Mouse (Mus musculus) embryonic stem cell, embryonic (primary cell): ENCODE measurements around the gene Cdc42ep3.

ENCODE experiments used
- CTCF ChIA-PET, 4 experiments: fragments of 300-600 bp in 2 of 4; fragments of 350-600 bp in 2 of 4; sonication (Branson Sonifier 250); formaldehyde crosslinking; loops; one replicate each; lab custom pipeline; 2022; ENCODE audit warnings: inconsistent platforms in 2 of 4; lab: Charles Lee
- POLR2A ChIA-PET, 4 experiments: fragments of 300-600 bp in 2 of 4; fragments of 350-600 bp in 2 of 4; sonication (Branson Sonifier 250); formaldehyde crosslinking; loops; one replicate each; lab custom pipeline; 2022; ENCODE audit warnings: antibody characterized with exemption in 4 of 4, inconsistent platforms in 1 of 4; lab: Charles Lee

Gene Cdc42ep3

DNA sequence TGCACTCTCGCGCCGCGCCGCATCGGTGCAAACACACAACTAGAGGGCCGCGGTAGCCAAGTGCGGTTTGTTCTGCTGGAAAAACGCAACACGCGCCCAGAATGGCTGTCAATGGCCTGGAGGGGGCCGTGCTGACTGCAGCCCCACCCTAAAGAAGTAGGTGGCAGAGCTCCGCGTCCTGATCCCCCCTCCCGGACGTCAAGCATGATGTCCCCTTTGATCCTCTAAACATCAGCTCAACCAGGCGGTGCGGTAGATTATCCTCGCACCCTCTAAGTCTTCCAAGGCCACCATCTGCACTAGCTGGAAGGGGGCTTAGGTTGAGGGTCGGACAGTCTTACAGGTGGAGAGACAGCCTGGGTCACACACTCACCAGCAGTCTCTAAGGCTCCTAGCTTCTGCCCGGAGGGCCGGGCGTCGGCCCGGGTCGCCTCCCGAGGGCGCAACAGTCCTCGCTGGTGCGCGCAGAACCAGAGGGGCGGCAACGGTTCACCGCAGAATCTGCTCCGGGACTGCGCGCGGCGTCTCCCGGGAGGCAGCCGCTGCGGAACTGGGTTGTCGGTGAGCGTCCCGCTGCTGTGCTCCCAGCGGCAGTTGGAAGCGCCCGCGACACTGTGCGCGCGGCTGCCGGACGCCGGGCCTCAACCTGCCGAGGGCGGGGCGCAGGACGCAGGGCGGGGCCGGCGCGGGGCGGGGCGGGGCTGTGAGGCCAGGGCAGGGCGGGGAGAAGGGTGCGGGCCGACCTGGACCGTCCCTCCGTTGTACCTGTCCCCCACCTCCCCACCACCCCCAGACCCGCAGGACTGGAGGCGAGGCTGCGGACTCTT is at the start of gene Cdc42ep3:
Gene Cdc42ep3, minus strand, starts transcription at position 648 of the 827 bp plus-strand sequence.
- POLR2A ChIA-PET = interaction anchor here (0.6 to 8.6 kb wide), 16 partner anchors 9 to 439 kb away, joined by 3 to 90 read pairs (median 6); partner anchors contain the start of gene Cebpzos (in 1 of the 4)
- CTCF ChIA-PET = interaction anchor here in 2 of 4 experiments (0.5 kb wide), 2 partner anchors 63 to 87 kb away, joined by 3 to 7 read pairs; no protein-coding TSS in a partner anchor

DNA sequence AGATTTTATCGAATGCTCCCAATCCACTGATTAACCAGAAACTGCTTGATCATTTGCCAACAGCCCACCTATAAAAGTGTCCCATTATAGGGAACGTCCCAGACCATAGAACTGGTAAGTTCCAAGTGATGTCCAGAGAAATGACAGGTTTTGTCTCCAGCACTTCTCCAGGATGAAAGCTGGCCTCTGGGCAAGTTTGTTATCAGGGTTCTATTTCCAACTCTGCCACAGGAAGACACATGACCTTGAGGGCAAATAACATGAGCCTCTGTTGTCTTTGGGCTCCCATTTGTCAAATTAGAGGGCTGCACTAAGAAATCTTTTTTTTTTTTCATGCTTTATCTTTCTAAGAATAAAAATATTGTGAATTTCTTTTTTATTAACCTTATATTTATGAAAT is 45.5 kb upstream of the Cdc42ep3 start:
- CTCF ChIA-PET = no interaction called here
- POLR2A ChIA-PET = interaction anchor here in 2 of 4 experiments (0.9 to 1.1 kb wide), 2 partner anchors 10 to 11 kb away, joined by 3 to 5 read pairs; no protein-coding TSS in a partner anchor

DNA sequence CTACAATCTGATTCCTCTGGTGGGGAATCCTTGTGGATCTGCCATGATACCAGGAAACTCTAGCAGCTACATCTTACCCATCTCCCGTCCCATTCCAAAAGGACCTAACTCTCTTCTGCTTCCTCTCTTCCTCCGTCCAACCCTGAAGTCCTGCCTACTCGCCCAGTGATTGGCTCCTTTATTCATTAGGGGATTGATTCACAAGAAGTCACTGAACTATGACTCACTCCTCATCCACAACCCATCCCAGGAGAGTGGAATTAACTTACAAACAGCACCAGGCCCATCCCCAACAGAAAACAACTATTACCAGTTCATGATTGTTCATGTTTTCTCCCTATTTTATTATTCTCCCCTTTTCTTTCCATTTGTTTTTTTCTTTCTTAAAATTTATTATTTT is 43.5 kb upstream of the Cdc42ep3 start:
- ChIA-PET CTCF (interaction anchor here in 1 of 4 experiments (0.7 kb wide), 1 partner anchor 165 kb away, joined by 3 read pairs; no protein-coding TSS in a partner anchor), POLR2A (interaction anchor here in 1 of 4 experiments (2.4 kb wide), 1 partner anchor 13 kb away, joined by 10 read pairs; no protein-coding TSS in a partner anchor)

DNA sequence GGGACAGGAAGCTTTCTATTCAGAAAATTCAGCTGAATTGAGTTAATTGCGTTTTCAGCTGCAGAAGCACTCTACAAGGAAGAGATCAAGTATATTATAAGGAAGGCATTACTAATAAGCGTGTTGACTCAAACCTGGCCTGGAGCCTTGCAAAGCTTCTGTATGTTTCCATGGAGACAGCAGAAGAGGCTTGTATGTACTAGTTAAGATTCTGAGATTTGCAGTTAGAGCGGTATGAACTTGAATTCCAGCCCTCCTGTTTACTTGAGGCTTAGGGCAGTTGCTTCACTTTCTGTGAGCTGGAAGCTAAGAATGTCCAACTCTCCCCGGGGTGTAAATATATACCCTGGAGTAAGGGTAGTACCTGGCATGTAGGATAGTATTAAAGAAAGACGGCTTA is 39.9 kb upstream of the Cdc42ep3 start:
- POLR2A ChIA-PET = no interaction called here
- CTCF ChIA-PET = no interaction called here

DNA sequence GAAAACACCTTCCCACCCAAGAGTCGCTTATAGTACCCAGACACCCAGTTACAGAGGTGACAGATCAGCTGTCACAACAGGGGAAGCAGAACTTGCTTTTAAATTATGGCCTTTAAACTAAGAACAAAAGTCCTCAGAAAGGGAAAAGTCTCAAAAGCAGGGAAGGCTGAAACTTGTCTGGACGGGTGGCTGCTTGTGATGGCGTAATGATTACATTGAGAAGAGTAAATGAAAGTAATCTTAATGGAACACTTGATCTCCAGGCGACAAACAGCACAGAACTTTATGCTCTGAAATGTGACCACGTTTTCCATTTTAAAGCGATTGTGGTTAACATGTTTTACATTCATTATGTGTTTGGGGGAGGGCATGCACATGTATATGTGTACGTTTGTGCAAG is 39.0 kb upstream of the Cdc42ep3 start:
- CTCF ChIA-PET = no interaction called here
- POLR2A ChIA-PET = no interaction called here

DNA sequence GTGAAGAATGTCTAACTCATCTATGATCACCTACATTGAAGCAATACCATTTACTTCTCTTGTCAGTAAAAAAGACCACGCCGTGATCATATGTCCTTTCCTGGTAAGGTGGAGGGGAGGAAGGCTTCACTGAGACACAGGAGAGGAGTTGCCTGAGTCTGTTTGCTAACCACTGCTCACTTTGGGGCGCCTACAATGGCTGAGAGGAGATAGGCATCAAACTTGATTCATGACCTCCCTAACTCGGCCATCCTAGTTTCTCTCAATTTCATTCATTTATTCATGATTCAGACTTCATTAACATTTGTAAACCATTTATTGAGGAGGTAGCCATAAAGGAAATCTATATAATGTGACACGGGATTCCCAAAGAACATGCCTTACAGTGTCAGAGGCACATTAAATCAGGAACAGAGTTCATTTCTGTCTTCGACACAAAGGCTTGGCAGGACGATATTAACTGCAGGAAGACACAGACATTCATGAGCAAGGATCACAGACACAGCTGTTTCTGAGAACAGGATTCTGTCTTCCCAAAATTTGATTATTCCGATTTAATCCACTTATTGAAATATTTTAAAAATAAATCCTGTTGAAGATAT is 32.7 kb upstream of the Cdc42ep3 start:
- ChIA-PET CTCF (no interaction called here), POLR2A (no interaction called here)

DNA sequence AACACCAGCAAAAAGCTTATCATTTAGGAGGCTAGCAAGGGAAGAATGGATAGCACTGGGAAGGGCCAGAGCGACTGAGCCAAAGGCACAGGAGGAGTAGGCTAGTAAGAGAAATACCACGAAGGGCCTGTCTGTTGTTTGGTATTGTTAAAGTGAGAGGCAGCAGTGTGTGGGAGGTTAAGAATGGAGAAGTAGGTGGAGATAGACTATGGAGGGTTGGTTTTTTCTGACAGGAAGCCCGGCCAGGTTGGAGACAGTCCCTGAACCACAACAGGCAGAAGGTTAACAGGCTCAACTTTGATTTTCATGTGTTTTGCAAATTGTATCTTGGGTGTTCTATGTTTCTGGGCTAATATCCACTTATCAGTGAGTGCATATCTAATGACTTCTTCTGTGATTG is 26.6 kb upstream of the Cdc42ep3 start:
- CTCF ChIA-PET = no interaction called here
- POLR2A ChIA-PET = interaction anchor here in 1 of 4 experiments (0.8 kb wide), 1 partner anchor 24 kb away, joined by 3 read pairs; no protein-coding TSS in a partner anchor

DNA sequence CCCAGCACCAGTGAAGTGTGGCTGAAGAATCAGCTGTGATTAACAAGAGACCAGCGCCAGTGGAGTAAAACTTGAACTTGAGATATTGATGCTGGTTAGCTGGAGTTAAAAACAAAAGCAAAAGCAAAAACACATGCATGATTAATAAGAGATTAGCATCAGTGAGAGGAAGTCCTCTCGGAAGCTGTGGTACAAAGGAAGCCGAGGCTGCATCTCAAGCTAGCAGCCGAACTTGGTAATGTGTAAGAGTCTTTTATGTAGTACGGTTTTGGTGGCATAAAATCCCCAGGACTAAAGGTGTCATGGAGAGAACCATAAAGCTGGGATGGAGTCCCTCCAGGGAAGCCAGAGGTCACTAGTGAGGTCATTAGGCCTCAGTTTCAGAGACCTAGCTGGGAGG is 24.3 kb upstream of the Cdc42ep3 start:
- ChIA-PET CTCF (interaction anchor here in 1 of 4 experiments (0.6 kb wide), 1 partner anchor 591 kb away, joined by 3 read pairs; no protein-coding TSS in a partner anchor), POLR2A (interaction anchor here in 1 of 4 experiments (0.5 kb wide), 1 partner anchor 228 kb away, joined by 3 read pairs; no protein-coding TSS in a partner anchor)

DNA sequence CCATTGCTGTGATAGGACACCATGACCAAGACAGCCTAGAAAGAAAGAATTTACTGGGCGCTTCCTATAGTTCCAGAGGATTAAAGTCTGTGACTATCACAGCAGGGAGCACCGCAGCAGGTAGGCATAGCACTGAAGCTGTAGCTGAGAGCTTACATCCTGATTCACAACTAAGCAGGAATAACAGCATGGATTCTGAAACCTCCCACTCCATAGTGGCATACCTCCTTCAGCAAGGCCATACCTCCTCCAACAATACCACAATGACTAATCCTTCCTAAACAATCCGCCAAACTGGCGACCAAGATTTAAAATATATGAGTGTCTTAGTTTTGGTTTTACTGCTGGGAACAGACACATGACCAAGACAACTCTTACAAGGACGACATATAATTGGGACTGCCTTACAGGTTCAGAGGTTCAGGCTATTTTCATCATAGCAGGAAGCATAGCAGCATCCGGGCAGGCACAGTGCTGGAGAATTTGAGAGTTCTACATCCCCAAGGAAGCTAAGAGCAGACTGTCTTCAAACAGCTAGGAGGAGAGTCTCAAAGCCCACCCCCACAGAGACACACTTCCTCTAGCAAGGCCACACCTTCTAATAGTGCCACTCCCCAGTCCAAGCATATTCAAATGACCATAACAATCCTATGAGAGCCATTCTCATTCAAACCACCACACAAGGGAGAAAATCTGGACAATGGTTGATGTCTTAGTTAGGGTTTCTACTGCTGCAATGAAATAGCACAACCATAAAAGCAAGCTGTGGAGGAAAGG is 21.7 kb upstream of the Cdc42ep3 start:
- POLR2A ChIA-PET = no interaction called here
- CTCF ChIA-PET = interaction anchor here in 1 of 4 experiments (0.6 kb wide), 1 partner anchor 8 kb away, joined by 4 read pairs; no protein-coding TSS in a partner anchor

DNA sequence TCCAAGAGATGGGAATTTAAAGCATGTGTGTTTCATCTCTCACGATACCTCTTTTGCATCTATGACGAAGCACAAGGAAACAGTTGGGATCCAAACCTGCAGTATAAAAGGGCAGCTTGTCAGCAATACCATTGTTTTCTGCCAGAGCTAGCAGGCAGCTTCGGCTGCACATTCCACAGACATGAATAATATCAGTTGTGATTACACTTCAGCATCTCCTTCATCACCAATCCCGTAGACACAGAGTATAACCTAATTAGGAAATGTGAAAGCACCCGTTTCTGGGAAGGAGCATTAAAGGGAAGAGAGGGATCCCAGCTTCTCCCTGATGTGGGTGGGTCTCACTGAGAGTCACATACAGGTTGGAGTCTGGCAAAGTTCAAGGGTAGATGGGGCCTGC is 18.1 kb upstream of the Cdc42ep3 start:
- CTCF ChIA-PET = no interaction called here
- POLR2A ChIA-PET = interaction anchor here in 1 of 4 experiments (0.7 kb wide), 1 partner anchor 18 kb away, joined by 3 read pairs; no protein-coding TSS in a partner anchor

DNA sequence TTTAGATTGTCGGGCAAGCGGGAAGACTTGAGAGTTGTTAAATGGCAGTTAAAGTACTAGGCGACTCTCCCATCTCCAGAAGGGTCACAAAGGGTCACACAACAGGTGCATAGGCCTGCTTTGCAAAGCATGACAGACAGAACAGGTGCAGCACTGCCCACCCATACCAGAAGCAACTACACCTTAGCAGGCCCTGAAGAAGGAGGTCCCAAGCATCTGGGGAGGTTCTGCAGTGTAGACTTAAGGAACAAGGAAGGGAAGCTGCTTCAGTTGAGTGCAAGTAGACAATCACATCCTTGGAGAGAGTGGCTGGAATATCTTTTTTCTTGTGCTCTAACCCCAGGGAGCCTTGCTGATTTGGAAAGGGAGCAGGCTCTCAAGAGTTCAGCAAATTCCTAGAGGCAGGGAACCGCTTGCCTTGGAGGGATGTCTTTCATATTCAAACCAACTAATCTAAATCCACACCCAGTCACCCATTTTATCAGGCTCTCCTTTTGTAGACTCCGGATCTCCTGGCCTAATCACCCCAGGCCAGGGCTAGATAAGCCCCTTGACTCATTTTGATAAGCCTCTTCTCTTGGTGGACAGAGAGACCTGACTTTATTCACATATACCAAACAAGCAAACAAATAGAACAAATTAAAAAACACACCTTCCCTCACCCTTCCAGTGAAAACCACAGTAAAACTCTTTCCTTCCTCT is 10.0 kb upstream of the Cdc42ep3 start:
- CTCF ChIA-PET = no interaction called here

DNA sequence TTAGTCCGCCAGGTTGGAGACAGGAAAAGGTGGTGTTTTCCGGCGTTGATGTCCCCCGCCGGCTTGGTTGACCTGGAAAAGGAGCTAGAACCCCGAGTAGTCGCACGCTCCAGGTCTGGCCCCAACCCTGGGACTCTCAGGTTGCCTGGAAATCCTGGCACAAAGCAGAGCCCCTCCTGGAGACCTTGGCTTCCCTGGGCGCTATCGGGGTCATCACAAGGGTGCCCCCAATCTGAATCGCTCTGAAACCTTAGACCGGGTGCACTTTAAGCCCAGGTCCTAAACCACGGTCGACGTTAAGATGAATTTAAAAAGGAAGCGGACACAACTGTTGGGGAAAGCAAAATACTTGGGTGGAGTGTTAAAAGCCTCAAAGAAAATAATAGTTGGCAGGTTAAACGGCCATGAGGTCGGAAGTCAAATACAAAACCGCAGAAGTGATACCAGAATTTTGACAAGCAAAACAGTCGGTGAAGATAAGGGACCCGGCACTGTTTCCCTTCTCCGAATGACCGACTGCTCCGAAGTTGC is 1.2 kb upstream of the Cdc42ep3 start:
- CTCF ChIA-PET = interaction anchor here in 1 of 4 experiments (0.9 kb wide), 1 partner anchor 13 kb away, joined by 3 read pairs; no protein-coding TSS in a partner anchor

More for the DNA sequence above, 10.0 kb upstream of the Cdc42ep3 start:
- POLR2A ChIA-PET = interaction anchor here in 3 of 4 experiments (0.5 to 2.2 kb wide), 6 partner anchors 10 to 23 kb away, joined by 3 to 9 read pairs (median 4); partner anchors contain the start of gene Cdc42ep3 (in 2 of the 3)

DNA sequence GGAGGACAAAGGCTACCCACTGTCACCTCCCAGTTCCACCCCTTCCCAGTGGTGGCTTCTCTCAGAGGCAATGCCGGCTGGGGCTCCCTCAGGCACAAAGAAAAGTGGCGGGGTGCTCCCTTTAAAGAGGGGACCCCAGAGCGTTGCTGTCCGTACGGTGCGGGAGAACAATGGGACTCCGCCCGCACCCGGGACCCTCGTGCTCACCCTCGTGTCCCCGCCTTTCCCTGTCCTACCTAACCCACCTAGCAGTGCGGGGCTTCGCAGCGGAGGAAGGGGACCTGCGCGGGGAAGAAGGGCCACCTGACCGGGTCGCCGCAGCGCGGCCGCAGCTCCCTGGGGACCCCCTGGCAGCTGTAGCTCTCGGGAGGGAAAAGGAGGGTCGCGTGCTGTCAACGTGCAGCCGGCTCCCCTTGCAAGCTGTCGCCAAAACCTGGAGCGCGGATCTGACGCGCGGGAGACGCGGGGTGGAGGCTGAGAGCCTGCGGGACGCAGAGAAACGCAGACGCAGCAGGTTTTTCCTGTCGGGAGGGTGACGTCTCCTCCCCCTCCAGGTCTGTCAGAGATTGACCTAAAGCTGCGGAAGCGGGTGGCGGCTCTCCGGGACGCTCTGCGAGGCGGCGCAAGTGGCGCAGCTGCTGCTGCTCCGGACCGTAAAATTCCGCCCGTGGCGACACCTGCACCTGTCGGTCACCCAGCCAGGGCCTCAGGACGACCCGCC is 540 bp upstream of the Cdc42ep3 start:
- CTCF ChIA-PET = interaction anchor here in 1 of 4 experiments (0.9 kb wide), 1 partner anchor 13 kb away, joined by 3 read pairs; no protein-coding TSS in a partner anchor
- POLR2A ChIA-PET = interaction anchor here in 3 of 4 experiments (0.8 to 8.6 kb wide), 11 partner anchors 8 to 439 kb away, joined by 3 to 90 read pairs (median 7); partner anchors contain the start of gene Cebpzos (in 1 of the 3)

More for the DNA sequence above, 1.2 kb upstream of the Cdc42ep3 start:
- POLR2A ChIA-PET = interaction anchor here in 3 of 4 experiments (0.6 to 8.6 kb wide), 8 partner anchors 8 to 521 kb away, joined by 3 to 90 read pairs (median 8); partner anchors contain the start of genes Gpatch11 (in 1 of the 3) and Heatr5b (in 1 of the 3)

DNA sequence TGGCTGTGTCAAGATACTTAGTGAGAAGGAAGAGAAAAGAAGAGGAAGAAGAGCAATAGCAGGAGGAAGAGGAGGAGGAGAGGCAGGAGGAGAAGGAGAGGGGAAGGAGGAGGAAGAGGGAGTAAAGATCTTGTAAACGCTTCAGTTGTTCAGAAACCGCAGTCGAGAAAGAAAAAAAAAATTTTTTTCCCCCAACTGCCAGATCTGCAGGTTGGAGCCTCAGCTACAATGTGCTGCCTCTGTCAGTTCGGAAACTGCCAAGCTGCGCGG is 782 bp downstream of the Cdc42ep3 start:
- CTCF ChIA-PET = interaction anchor here in 1 of 4 experiments (0.5 kb wide), 1 partner anchor 88 kb away, joined by 3 read pairs; no protein-coding TSS in a partner anchor
- POLR2A ChIA-PET = interaction anchor here (0.6 to 8.6 kb wide), 13 partner anchors 9 to 221 kb away, joined by 3 to 90 read pairs (median 5); no protein-coding TSS in a partner anchor

DNA sequence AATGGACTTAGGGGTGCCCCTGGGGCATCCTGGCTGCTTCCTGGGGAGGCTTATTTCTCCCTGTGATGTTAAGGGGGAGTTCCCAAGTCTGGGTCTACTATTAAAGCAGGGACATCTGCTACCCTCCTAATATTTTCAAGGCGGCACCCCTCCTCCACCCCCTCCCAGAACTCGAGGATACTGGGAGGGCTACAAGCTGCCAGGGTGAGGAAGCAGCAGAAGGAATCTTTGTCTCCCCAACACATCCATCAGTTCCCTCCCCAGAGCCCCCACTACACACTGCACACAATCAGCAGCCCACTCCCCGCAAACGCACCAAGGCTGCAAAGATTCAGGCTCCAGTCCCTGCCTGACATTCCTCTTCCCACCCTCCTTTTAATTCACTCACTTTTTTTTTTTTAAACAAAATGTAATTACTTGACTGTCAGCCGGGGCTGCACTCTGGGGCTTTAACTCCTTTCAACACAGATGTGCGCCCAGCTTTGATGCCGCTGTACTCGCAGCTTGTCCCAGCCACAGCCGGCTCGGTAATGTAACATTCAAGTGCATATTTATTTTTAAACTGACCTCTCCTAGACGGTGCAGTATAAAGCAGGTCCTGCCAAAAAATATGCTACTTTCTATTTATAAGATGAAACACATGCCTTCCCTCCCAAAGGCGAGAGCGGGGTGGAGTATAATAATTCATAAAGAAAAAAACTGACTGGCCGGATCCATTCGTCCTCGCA is 1.3 kb downstream of the Cdc42ep3 start:
- POLR2A ChIA-PET = interaction anchor here (0.7 to 8.6 kb wide), 12 partner anchors 9 to 220 kb away, joined by 3 to 90 read pairs (median 4); no protein-coding TSS in a partner anchor
- CTCF ChIA-PET = no interaction called here

DNA sequence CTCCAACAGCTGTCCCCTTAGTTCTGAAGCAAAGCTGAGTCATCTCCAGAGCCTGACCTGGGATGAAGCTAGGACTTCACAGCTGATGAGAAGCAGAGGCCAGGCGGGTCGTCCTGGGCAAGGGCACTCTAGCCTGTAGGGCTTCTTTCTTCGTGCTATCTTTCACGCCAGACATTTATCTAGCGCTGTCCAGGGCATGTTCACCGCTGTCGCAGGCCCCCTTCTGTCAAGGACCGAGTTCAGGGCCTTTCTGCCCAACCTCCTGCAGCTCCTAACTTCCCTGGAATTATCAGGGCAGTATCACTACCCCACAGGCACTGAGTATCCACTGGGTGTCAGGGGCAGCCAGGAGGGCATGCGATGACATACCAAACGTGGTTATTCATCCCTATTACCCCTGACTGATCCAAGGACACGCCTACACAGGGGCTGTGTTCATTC is 4.1 kb downstream of the Cdc42ep3 start:
- CTCF ChIA-PET = no interaction called here

More for the DNA sequence above, 4.1 kb downstream of the Cdc42ep3 start:
- POLR2A ChIA-PET = interaction anchor here in 3 of 4 experiments (0.7 to 1.8 kb wide), 5 partner anchors 8 to 73 kb away, joined by 3 to 9 read pairs (median 4); no protein-coding TSS in a partner anchor
